Mouse (Mus musculus): Measurements from ENCODE around the gene Rin3. TPM values are rescaled to one million over a fixed set of nuclear protein-coding genes. Genes with fewer than 3 reads are reported as not detected.

Gene Rin3
- 4.6 and 5.7 TPM in 2 replicates for polyA plus RNA-seq (2015; fragmentation: Nextera tagmentation; extraction: Ambion mirVana)

DNA sequence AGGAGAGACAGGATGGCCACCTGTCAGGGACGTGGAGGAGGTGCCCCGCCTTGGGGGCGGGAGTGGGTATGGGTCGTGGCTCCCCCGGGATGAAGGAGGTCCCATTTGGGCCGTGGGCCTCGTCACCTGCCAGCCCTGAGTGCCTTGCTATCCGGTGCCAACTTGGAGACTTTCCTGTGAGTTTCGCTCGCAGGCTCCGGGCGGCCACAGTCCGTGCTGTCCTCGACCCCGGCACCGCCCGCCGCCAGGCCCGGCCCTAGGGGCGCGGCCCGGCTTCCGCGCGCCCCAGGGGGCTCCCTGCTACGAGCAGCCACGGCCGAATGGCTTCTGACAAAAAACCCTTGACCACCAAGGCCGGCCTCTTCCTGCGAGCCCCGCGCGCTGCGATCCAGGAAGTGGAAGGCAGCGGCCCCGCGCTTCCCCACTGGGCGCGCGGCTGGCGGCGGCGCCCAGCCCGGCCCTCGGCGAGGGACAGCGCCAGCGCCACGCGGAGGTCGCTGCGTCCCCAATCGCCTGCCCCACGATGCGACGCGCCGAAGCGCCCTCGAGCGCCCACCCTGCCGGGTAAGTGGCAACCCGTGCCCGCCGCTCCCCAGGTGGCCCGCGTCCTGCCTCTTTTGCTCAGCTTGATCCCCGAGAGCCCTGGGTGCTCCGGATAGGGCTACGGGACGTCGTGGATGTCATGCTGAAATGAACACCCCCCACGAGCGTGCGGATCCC is at the start of gene Rin3:
Rin3 (plus strand) TSS at position 286 of the 720 bp plus-strand sequence.
- peak; percentile 57 for ATAC-seq (ENCODE audit: low read depth)
- Histone ChIP-seq H3K4me3 (peak within 1 kb of the TSS; percentile 54), H3K27me3 (peaks cover 16% of the 10 kb centered on the region), H3K36me3 (no peaks in the 10 kb centered on the region), H3K9ac (peak within 1 kb of the TSS; percentile 76), H3K9me3 (no peaks in the 10 kb centered on the region), H3K27ac (replicated peaks) (peak within 1 kb of the TSS; percentile 59), H3K4me1 (replicated peaks) (peaks cover 52% of the 10 kb centered on the region), H3K4me2 (peak within 1 kb of the TSS; percentile 95)
- under 1% methylated on average over 72 of the region's 75 CpGs for WGBS

DNA sequence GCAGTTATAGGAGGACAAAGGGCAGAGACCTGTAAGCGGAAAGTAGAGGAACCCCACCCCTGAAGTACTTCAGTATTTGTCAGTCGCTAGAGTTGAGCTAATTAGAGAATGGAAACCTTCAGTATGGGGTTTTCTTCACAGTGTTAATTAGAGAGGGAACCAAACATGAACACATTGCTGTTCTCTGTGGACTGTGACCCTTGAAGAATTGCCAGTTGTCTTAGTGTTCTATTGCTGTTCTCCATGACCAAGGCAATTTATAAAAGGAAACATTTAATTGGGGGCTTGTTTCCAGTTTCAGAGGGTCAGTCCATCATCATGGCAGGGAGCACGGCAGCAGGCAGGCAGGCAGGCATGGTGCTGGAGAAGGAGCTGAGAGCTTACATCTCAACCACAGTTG is 47.3 kb upstream of the Rin3 start:
- no peak overlapping the region for H3K4me3 ChIP-seq
- no peak overlapping the region for H3K9ac ChIP-seq
- no peak for ATAC-seq (ENCODE audit: low read depth)
- WGBS: 87% methylated on average over 3 of the region's 3 CpGs
- H3K27ac ChIP-seq (replicated peaks): no peak overlapping the region
- H3K36me3 ChIP-seq: no peaks in the 10 kb centered on the region
- H3K4me1 ChIP-seq (replicated peaks): no peaks in the 10 kb centered on the region
- H3K4me2 ChIP-seq: no peak overlapping the region
- no peaks in the 10 kb centered on the region for H3K27me3 ChIP-seq
- H3K9me3 ChIP-seq: no peaks in the 10 kb centered on the region

DNA sequence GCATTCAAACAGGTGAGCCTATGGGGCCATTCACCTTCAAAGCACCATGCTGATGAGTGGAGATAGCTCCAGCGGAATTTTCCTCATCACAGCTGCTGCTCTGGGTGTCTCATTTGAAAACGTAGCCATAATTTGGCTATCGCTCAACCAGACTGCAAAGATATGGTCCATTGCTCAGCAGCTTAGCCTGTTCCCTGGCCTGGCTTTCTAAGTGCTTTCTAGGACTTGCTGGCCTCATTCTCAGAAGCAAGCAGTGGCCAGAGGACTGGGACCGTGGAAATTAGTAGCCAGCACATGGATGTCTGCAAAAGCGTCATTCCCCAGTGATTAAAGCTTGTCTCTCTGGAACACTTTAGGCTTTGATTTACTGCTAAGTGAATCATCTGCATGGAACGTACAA is 46.5 kb upstream of the Rin3 start:
- WGBS: 65% methylated on average over 6 of the region's 6 CpGs

DNA sequence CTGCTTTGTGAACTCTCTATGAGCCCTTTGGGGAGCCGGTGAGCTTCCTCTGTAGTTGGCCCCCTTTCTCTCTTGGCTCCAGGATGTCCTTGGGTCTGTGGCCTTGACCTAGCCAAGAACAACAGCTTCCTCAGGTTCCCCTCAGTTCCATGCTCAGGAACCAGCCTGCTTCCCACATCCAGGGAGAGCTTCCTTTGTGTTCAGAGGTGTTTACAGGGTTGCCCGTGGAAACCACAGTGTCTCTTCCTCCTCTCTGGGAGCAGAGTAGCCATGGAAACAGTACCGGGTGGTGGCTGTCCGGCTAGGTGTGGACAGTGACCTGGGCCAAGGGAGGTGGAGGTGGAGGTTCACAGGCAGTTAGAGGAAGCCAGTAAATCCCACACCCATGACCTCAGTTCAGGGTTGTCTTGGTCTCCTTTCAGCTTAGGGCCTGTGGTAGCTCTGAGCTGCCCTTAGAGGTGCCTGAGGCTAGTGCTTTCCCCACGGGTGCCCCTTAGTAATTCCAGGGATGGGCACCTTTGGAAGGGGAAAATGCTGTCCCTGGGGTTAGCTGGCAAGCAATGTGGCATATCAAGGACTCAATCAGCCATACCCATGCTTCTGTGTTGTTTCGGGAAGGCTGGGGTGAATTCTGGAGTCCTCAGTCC is 40.6 kb upstream of the Rin3 start:
- H3K9me3 ChIP-seq: no peaks in the 10 kb centered on the region
- WGBS: 59% methylated on average over 6 of the region's 6 CpGs
- H3K27ac ChIP-seq (replicated peaks): no peak overlapping the region
- ATAC-seq (ENCODE audit: low read depth): peak; percentile 23; the same call in 1 of the 2 replicates
- H3K4me1 ChIP-seq (replicated peaks): peaks cover 7% of the 10 kb centered on the region; the same call in 1 of the 2 replicates
- H3K27me3 ChIP-seq: no peaks in the 10 kb centered on the region
- no peak overlapping the region for H3K4me2 ChIP-seq
- no peak overlapping the region for H3K9ac ChIP-seq
- H3K4me3 ChIP-seq: no peak overlapping the region
- no peaks in the 10 kb centered on the region for H3K36me3 ChIP-seq

More for the DNA sequence above, 46.5 kb upstream of the Rin3 start:
- Histone ChIP-seq H3K9me3 (no peaks in the 10 kb centered on the region), H3K4me3 (no peak overlapping the region), H3K36me3 (no peaks in the 10 kb centered on the region), H3K9ac (no peak overlapping the region), H3K27ac (replicated peaks) (no peak overlapping the region), H3K27me3 (no peaks in the 10 kb centered on the region), H3K4me1 (replicated peaks) (no peaks in the 10 kb centered on the region), H3K4me2 (no peak overlapping the region)
- ATAC-seq (ENCODE audit: low read depth): no peak

DNA sequence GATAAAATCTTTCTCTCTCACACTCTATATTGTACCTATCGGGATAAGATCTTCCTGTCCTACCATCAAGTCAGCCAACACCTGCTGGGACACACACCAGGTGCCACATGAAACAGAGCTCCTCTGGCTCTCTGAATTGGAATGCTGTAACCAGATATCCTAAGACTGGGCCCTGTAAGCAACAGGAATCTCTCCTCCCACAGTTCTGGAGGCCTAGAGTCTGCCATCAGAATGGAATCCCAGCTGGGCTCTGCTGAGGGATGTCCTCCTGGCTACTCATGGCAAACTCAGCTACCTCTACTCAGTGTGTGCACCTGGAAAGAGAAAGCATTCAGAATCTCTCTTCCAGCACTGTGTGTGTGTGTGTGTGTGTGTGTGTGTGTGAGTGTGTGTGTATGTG is 38.9 kb upstream of the Rin3 start:
- Histone ChIP-seq H3K27ac (replicated peaks) (no peak overlapping the region), H3K9ac (no peak overlapping the region), H3K4me1 (replicated peaks) (peaks cover 7% of the 10 kb centered on the region; the same call in 1 of the 2 replicates), H3K36me3 (no peaks in the 10 kb centered on the region), H3K4me3 (no peak overlapping the region), H3K9me3 (no peaks in the 10 kb centered on the region), H3K27me3 (no peaks in the 10 kb centered on the region), H3K4me2 (no peak overlapping the region)
- ATAC-seq (ENCODE audit: low read depth): no peak
- 67% methylated on average over 1 of the region's 1 CpGs for WGBS

DNA sequence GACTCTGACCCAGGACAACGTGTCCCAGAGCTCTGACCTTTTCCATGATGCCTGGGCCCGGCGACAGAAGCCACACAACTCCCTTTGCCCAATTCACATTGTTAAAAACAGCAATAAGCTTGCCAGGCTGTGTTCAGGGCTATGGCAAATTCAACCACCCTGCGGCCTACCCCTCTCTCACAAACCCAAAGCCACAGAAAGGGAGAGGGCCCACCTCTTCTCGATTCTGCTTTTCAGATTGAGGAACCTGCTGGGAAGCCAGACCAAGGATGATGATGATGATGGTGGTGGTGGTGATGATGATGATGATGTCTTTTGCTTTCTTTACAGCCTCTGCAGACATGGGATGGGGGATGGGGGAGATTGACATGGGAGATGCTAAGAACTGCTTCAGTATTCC is 36.6 kb upstream of the Rin3 start:
- Histone ChIP-seq H3K9ac (no peak overlapping the region), H3K4me3 (no peak overlapping the region), H3K9me3 (no peaks in the 10 kb centered on the region), H3K4me2 (no peak overlapping the region), H3K4me1 (replicated peaks) (peaks cover 12% of the 10 kb centered on the region; the same call in 1 of the 2 replicates), H3K36me3 (no peaks in the 10 kb centered on the region), H3K27ac (replicated peaks) (no peak overlapping the region), H3K27me3 (no peaks in the 10 kb centered on the region)
- WGBS: 89% methylated on average over 5 of the region's 5 CpGs
- no peak for ATAC-seq (ENCODE audit: low read depth)

DNA sequence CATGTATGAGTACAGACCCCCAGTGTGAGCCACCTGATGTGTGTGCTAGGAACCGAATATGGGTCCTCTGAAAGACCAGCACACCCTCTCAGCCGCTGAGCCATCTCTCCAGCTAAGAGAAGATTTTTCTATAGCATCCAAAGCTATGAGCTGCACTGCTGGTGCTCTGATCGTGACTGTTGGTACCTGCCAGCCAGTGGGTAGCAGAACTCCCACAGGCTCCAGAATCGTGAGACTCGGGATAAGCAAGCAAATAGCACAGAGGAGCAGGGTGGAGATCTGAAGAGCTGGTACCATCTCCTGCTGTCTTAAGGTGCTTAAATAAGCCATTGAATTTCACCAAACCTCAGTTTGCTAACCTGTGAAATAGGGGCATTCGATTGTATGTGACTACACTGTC is 34.7 kb upstream of the Rin3 start:
- H3K27ac ChIP-seq (replicated peaks): no peak overlapping the region
- H3K36me3 ChIP-seq: no peaks in the 10 kb centered on the region
- no peak overlapping the region for H3K9ac ChIP-seq
- 91% methylated on average over 6 of the region's 6 CpGs for WGBS
- H3K4me1 ChIP-seq (replicated peaks): 0 out of 2 replicates have a peak, but pooled peaks cover 4% of the 10 kb centered on the region
- no peak overlapping the region for H3K4me2 ChIP-seq
- no peaks in the 10 kb centered on the region for H3K9me3 ChIP-seq
- no peak overlapping the region for H3K4me3 ChIP-seq
- ATAC-seq (ENCODE audit: low read depth): no peak
- no peaks in the 10 kb centered on the region for H3K27me3 ChIP-seq

DNA sequence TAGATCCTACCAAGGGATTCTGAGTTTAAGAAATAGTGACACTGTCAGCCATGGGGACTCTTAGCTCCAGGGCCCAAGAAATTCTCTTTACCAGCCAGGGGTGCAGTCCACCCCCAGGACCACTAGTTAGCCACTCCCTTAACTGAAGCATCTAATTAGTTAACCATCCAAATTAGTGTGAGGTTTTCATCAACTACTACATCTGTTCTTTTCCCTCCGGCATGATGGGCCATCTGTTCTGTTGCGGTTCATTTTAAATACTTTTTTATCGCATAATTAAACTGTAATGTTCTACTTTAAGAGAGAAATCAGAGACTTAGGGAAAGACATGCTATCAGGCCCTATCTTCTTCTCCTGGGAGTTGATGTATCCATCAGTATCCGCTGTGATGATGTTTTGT is 32.5 kb upstream of the Rin3 start:
- H3K9ac ChIP-seq: no peak overlapping the region
- ATAC-seq (ENCODE audit: low read depth): no peak
- no peak overlapping the region for H3K4me2 ChIP-seq
- no peak overlapping the region for H3K4me3 ChIP-seq
- 0 out of 2 replicates have a peak, but pooled peaks cover 4% of the 10 kb centered on the region for H3K4me1 ChIP-seq (replicated peaks)
- no peaks in the 10 kb centered on the region for H3K36me3 ChIP-seq
- no peaks in the 10 kb centered on the region for H3K9me3 ChIP-seq
- 75% methylated on average over 4 of the region's 4 CpGs for WGBS
- no peaks in the 10 kb centered on the region for H3K27me3 ChIP-seq
- no peak overlapping the region; the same call in 1 of the 2 replicates for H3K27ac ChIP-seq (replicated peaks)

DNA sequence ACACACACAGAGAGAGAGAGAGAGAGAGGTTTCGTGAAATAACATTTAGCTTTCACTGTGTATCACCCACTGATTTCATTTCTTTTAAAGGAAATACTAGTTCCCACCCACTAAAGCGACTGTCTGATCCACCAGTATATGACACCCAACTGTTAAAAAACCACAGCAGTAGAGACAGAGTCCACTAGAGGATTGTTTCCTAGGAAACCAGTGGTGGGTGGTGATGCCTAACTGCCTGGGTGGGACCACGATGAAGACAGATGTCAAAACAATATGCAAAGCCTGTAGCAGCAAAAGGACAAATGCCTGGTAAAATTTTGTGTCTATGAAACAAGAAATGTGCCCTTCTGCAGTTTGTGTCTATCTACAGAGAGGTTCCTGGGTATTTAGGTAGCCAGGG is 31.8 kb upstream of the Rin3 start:
- Histone ChIP-seq H3K4me2 (no peak overlapping the region), H3K36me3 (no peaks in the 10 kb centered on the region), H3K4me1 (replicated peaks) (0 out of 2 replicates have a peak, but pooled peaks cover 4% of the 10 kb centered on the region), H3K27ac (replicated peaks) (no peak overlapping the region), H3K27me3 (no peaks in the 10 kb centered on the region), H3K9ac (no peak overlapping the region), H3K4me3 (no peak overlapping the region), H3K9me3 (no peaks in the 10 kb centered on the region)
- 70% methylated on average over 3 of the region's 3 CpGs for WGBS
- no peak for ATAC-seq (ENCODE audit: low read depth)

DNA sequence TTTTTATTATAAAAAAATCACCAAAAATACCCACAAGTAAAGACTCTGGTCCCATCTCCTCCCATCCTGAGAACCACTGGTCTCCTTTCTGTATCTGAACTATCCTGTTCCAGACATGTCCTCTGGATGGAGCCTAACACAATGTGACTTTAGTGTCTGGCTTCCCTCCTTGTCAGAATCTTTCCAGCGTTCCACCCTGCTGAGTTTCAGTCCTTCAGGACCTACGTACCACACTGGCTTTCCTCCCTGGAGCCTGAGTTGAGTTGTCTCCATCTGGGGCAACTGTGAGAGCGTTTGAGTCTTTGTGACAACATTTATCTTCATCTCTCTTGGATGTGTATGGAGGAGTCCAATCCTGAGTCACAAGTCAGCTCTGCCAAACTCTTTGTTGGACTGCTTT is 30.9 kb upstream of the Rin3 start:
- Histone ChIP-seq H3K9me3 (no peaks in the 10 kb centered on the region), H3K4me1 (replicated peaks) (0 out of 2 replicates have a peak, but pooled peaks cover 4% of the 10 kb centered on the region), H3K36me3 (no peaks in the 10 kb centered on the region), H3K9ac (no peak overlapping the region), H3K27me3 (no peaks in the 10 kb centered on the region), H3K4me3 (no peak overlapping the region), H3K4me2 (no peak overlapping the region), H3K27ac (replicated peaks) (no peak overlapping the region)
- 67% methylated on average over 3 of the region's 3 CpGs for WGBS
- ATAC-seq (ENCODE audit: low read depth): no peak

DNA sequence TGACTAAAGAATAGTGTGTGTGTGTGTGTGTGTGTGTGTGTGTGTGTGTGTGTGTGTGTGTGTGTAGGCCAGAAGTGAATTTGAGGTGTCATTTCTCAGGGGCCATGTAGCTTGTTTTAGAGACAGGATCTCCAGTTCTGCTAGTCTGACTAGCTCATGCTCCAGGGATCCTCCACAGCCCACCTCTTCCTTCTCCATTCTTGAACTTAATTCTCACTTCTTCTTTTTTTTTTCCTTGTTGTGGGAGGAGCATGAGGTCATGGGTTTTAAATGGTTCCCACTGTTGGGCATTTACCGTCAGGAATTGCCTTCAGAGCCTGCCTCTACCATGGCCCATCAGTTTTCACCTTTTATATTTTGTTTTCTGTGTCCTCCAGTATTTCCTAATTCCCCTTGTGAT is 30.3 kb upstream of the Rin3 start:
- no peak for ATAC-seq (ENCODE audit: low read depth)
- Histone ChIP-seq H3K4me3 (no peak overlapping the region), H3K36me3 (no peaks in the 10 kb centered on the region), H3K27ac (replicated peaks) (no peak overlapping the region), H3K9me3 (no peaks in the 10 kb centered on the region), H3K4me1 (replicated peaks) (0 out of 2 replicates have a peak, but pooled peaks cover 4% of the 10 kb centered on the region), H3K27me3 (no peaks in the 10 kb centered on the region), H3K9ac (no peak overlapping the region), H3K4me2 (no peak overlapping the region)
- 71% methylated on average over 1 of the region's 1 CpGs for WGBS

DNA sequence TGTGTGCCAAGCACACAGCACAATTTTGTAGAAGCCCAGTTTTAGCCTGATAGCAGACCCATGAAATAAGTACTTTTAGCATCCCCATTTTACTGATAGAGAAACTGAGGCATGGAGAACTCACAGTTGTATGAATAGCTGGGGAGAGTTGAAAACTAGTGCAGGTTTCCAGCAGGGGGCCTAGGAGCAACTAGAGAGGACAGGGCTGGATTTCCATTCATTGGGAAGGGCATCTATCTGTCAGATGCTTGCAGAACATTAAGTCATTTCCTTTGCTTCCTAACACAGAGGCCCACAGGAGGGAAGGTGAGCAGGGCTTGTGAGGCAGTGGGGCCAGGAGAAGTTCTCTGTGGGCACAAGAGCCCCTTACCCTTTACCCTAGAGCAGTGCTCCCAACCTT is 27.8 kb upstream of the Rin3 start:
- H3K4me1 ChIP-seq (replicated peaks): 0 out of 2 replicates have a peak, but pooled peaks cover 4% of the 10 kb centered on the region
- H3K4me3 ChIP-seq: no peak overlapping the region
- no peak overlapping the region for H3K27ac ChIP-seq (replicated peaks)
- H3K4me2 ChIP-seq: no peak overlapping the region
- H3K27me3 ChIP-seq: no peaks in the 10 kb centered on the region
- H3K9me3 ChIP-seq: no peaks in the 10 kb centered on the region
- ATAC-seq (ENCODE audit: low read depth): no peak
- H3K9ac ChIP-seq: no peak overlapping the region
- no peaks in the 10 kb centered on the region for H3K36me3 ChIP-seq
